Mouse (Mus musculus): ENCODE results near the gene Gatd1. TPM values are rescaled to one million over a fixed set of nuclear protein-coding genes. Genes with fewer than 3 reads are reported as not detected.
A peak's percentile ranks its signal among the peaks of the same experiment; 100 is the strongest.
"Not testable (repeated sequence)": the region's sequence is repeated elsewhere in the genome, so short reads cannot be mapped to it uniquely, and the experiment has no call there.

Gatd1 gene
- total RNA-seq, 2 experiments from 2014 or later: 42.4 to 49.2 TPM

GRCm38 (mm10) chr7:141430585-141431240 lies 16.8 kb upstream of the Gatd1 start:
- no peak for DNase-seq (ENCODE audit: extremely low spot score in 1 of 2, low spot score in 1 of 2)

GRCm38 (mm10) chr7:141429840-141430584 lies 16.1 kb upstream of the Gatd1 start:
- DNase-seq (ENCODE audit: extremely low spot score in 1 of 2, low spot score in 1 of 2): peak in 1 of 2 experiments; percentile 5

GRCm38 (mm10) chr7:141429310-141429709 lies 15.4 kb upstream of the Gatd1 start, which contains the start of gene Cend1:
TSS of gene Cend1 (minus strand) at chr7:141429491.
- DNase-seq (ENCODE audit: extremely low spot score in 1 of 2, low spot score in 1 of 2): peak; percentile 73 to 80

GRCm38 (mm10) chr7:141428701-141429100 lies 14.8 kb upstream of the Gatd1 start:
- DNase-seq (ENCODE audit: extremely low spot score in 1 of 2, low spot score in 1 of 2): peak in 1 of 2 experiments; percentile 4

- no peak for DNase-seq (ENCODE audit: extremely low spot score in 1 of 2, low spot score in 1 of 2)
These were observed 13.2 kb upstream of the Gatd1 start for GRCm38 (mm10) chr7:141426948-141427730.

- no peak for DNase-seq (ENCODE audit: extremely low spot score in 1 of 2, low spot score in 1 of 2)
These were observed 9.9 kb upstream of the Gatd1 start for GRCm38 (mm10) chr7:141423811-141424210.

GRCm38 (mm10) chr7:141420030-141420702 lies 6.2 kb upstream of the Gatd1 start:
- no peak for DNase-seq (ENCODE audit: extremely low spot score in 1 of 2, low spot score in 1 of 2)

GRCm38 (mm10) chr7:141418970-141419369 lies 5.0 kb upstream of the Gatd1 start:
- peak in 1 of 2 experiments; percentile 67 for DNase-seq (ENCODE audit: extremely low spot score in 1 of 2, low spot score in 1 of 2)

GRCm38 (mm10) chr7:141417731-141418681 lies 4.1 kb upstream of the Gatd1 start:
- no peak for DNase-seq (ENCODE audit: extremely low spot score in 1 of 2, low spot score in 1 of 2)

GRCm38 (mm10) chr7:141416144-141416841 lies 2.4 kb upstream of the Gatd1 start:
- no peak for DNase-seq (ENCODE audit: extremely low spot score in 1 of 2, low spot score in 1 of 2)

GRCm38 (mm10) chr7:141413331-141413730 lies 605 bp downstream of the Gatd1 start:
- no peak for DNase-seq (ENCODE audit: extremely low spot score in 1 of 2, low spot score in 1 of 2)

- DNase-seq (ENCODE audit: extremely low spot score in 1 of 2, low spot score in 1 of 2): no peak
These were observed 2.3 kb downstream of the Gatd1 start for GRCm38 (mm10) chr7:141411667-141412066.

GRCm38 (mm10) chr7:141410631-141411030 lies 3.3 kb downstream of the Gatd1 start:
- no peak for DNase-seq (ENCODE audit: extremely low spot score in 1 of 2, low spot score in 1 of 2)

- DNase-seq (ENCODE audit: extremely low spot score in 1 of 2, low spot score in 1 of 2): peak; percentile 81 to 89
These were observed 5.1 kb downstream of the Gatd1 start for GRCm38 (mm10) chr7:141408833-141409232.

- not testable (repeated sequence) for DNase-seq (ENCODE audit: extremely low spot score in 1 of 2, low spot score in 1 of 2)
These were observed 6.3 kb downstream of the Gatd1 start for GRCm38 (mm10) chr7:141407670-141408069.

- no peak for DNase-seq (ENCODE audit: extremely low spot score in 1 of 2, low spot score in 1 of 2)
These were observed 8.5 kb downstream of the Gatd1 start for GRCm38 (mm10) chr7:141405466-141405865.

GRCm38 (mm10) chr7:141403305-141403704 lies 10.6 kb downstream of the Gatd1 start:
- DNase-seq (ENCODE audit: extremely low spot score in 1 of 2, low spot score in 1 of 2): peak in 1 of 2 experiments; percentile 54

GRCm38 (mm10) chr7:141395348-141395747 lies 18.6 kb downstream of the Gatd1 start:
- DNase-seq (ENCODE audit: extremely low spot score in 1 of 2, low spot score in 1 of 2): no peak

- peak; percentile 47 to 67 for DNase-seq (ENCODE audit: extremely low spot score in 1 of 2, low spot score in 1 of 2)
These were observed 19.2 kb downstream of the Gatd1 start for GRCm38 (mm10) chr7:141394771-141395170.

Measured in layer of hippocampus, postnatal 25 days (tissue).